10 mouse cellular contexts compared by ENCODE assay signal in genomic region chr11:34169464-34169894, GRCm38 (mm10). TPM values are rescaled to one million over a fixed set of nuclear protein-coding genes. Genes with fewer than 3 reads are reported as not detected.
DNase-seq lines count a peak whose midpoint lies in the region; ATAC-seq and TF ChIP-seq lines count a peak whose summit lies in the region.
"Had no signal": no experiment of that assay in that cellular context is flagged by ENCODE, and none has a peak within 500 bp of the region (broad histone marks: within the 10 kb centered on the region; RNA-seq: fewer than 3 reads in every experiment).

No protein-coding gene starts in this region.

- no peak for TF ChIP-seq EP300 in heart, postnatal 0 days (IDR thresholded peaks at IDR 0.05; ENCODE audit: low read depth)

- H3K27ac ChIP-seq in intestine, embryonic 14.5 days (ENCODE audit: low read depth), result 0 out of 2 replicates have a peak overlapping the region, but pooled peaks have one; percentile 34
- H3K27ac ChIP-seq in intestine, postnatal 0 days (ENCODE audit: low read depth, low read length), result no peak overlapping the region
- H3K27ac ChIP-seq in heart, postnatal 0 days (ENCODE audit: low read depth), result no peak overlapping the region
- H3K27ac ChIP-seq in limb, embryonic 12.5 days, result no peak overlapping the region
- H3K27ac ChIP-seq in midbrain, embryonic 11.5 days (ENCODE audit: low read depth, low read length), result no peak overlapping the region
- H3K27ac ChIP-seq: macrophage had no signal

- TF ChIP-seq CTCF in intestine, postnatal 0 days (IDR thresholded peaks at IDR 0.05; ENCODE audit: low read depth), result no peak
- no peak for TF ChIP-seq CTCF in heart, postnatal 0 days (IDR thresholded peaks at IDR 0.05; ENCODE audit: low read depth)

- no peaks in the 10 kb centered on the region for H3K27me3 ChIP-seq in intestine, embryonic 14.5 days (replicated peaks; ENCODE audit: control insufficient read depth, insufficient read depth, low read length)
- H3K27me3 ChIP-seq in intestine, postnatal 0 days (replicated peaks; ENCODE audit: control insufficient read depth, insufficient read depth, low read length), result no peaks in the 10 kb centered on the region
- H3K27me3 ChIP-seq in heart, postnatal 0 days (ENCODE audit: control insufficient read depth, insufficient read depth, low read length), result no peaks in the 10 kb centered on the region
- H3K27me3 ChIP-seq in limb, embryonic 12.5 days, result no peaks in the 10 kb centered on the region
- H3K27me3 ChIP-seq in midbrain, embryonic 11.5 days (ENCODE audit: control insufficient read depth, insufficient read depth, low read length), result no peaks in the 10 kb centered on the region

- H3K9ac ChIP-seq in intestine, embryonic 14.5 days (ENCODE audit: low read length), result no peak overlapping the region
- H3K9ac ChIP-seq in intestine, postnatal 0 days (ENCODE audit: low read depth, low read length), result no peak overlapping the region
- no peak overlapping the region for H3K9ac ChIP-seq in heart, postnatal 0 days (replicated peaks; ENCODE audit: low read depth, low read length)
- no peak overlapping the region for H3K9ac ChIP-seq in limb, embryonic 12.5 days (replicated peaks)
- H3K9ac ChIP-seq in midbrain, embryonic 11.5 days (ENCODE audit: low read length), result no peak overlapping the region

- 12% methylated on average over 5 of the region's 5 CpGs for WGBS in intestine, embryonic 14.5 days
- 31% methylated on average over 5 of the region's 5 CpGs for WGBS in intestine, postnatal 0 days
- WGBS in heart, postnatal 0 days, result 33% methylated on average over 5 of the region's 5 CpGs
- WGBS in limb, embryonic 12.5 days, result 24% methylated on average over 5 of the region's 5 CpGs
- 28% methylated on average over 5 of the region's 5 CpGs for WGBS in midbrain, embryonic 11.5 days

- H3K4me2 ChIP-seq in intestine, embryonic 14.5 days (ENCODE audit: low read length), result no peak overlapping the region
- H3K4me2 ChIP-seq in intestine, postnatal 0 days (replicated peaks; ENCODE audit: low read depth), result no peak overlapping the region
- no peak overlapping the region for H3K4me2 ChIP-seq in heart, postnatal 0 days (ENCODE audit: low read depth, low read length)
- H3K4me2 ChIP-seq in limb, embryonic 12.5 days, result no peak overlapping the region
- no peak overlapping the region for H3K4me2 ChIP-seq in midbrain, embryonic 11.5 days

- 0 out of 2 replicates have a peak, but pooled peaks have one; percentile 27 for ATAC-seq in intestine, embryonic 14.5 days (replicated peaks; ENCODE audit: low FRiP score, low TSS enrichment, low read depth)
- ATAC-seq in intestine, postnatal 0 days, result no peak
- peak; percentile 39; the same call in 1 of the 2 replicates for ATAC-seq in heart, postnatal 0 days (ENCODE audit: insufficient read depth, low read depth)
- ATAC-seq in limb, embryonic 12.5 days (ENCODE audit: insufficient number of reproducible peaks, insufficient read depth, low FRiP score, low TSS enrichment, low read depth), result peak; percentile 52
- no peak for ATAC-seq in midbrain, embryonic 11.5 days (ENCODE audit: low FRiP score)

- peaks cover 8% of the 10 kb centered on the region for H3K4me1 ChIP-seq in intestine, embryonic 14.5 days (replicated peaks; ENCODE audit: control insufficient read depth, insufficient read depth, low read length)
- no peaks in the 10 kb centered on the region for H3K4me1 ChIP-seq in intestine, postnatal 0 days (replicated peaks; ENCODE audit: control insufficient read depth, insufficient read depth, low read length)
- H3K4me1 ChIP-seq in heart, postnatal 0 days (ENCODE audit: control insufficient read depth, insufficient read depth), result peaks cover 5% of the 10 kb centered on the region; the same call in 1 of the 2 replicates
- H3K4me1 ChIP-seq in limb, embryonic 12.5 days (replicated peaks), result peaks cover 11% of the 10 kb centered on the region
- peaks cover 5% of the 10 kb centered on the region for H3K4me1 ChIP-seq in midbrain, embryonic 11.5 days (ENCODE audit: control insufficient read depth, insufficient read depth, low read length)

- no peak overlapping the region for H3K4me3 ChIP-seq in intestine, embryonic 14.5 days (ENCODE audit: low read depth, low read length)
- H3K4me3 ChIP-seq in intestine, postnatal 0 days (ENCODE audit: low read depth, low read length), result no peak overlapping the region
- no peak overlapping the region for H3K4me3 ChIP-seq in heart, postnatal 0 days (ENCODE audit: low read depth, low read length)
- H3K4me3 ChIP-seq in limb, embryonic 12.5 days (replicated peaks), result no peak overlapping the region
- H3K4me3 ChIP-seq in midbrain, embryonic 11.5 days (ENCODE audit: low read depth, low read length), result no peak overlapping the region

- no peaks in the 10 kb centered on the region for H3K9me3 ChIP-seq in intestine, embryonic 14.5 days (ENCODE audit: control insufficient read depth, low read length)
- H3K9me3 ChIP-seq in intestine, postnatal 0 days (ENCODE audit: control insufficient read depth), result no peaks in the 10 kb centered on the region
- H3K9me3 ChIP-seq in heart, postnatal 0 days (replicated peaks; ENCODE audit: control insufficient read depth, low read length), result no peaks in the 10 kb centered on the region
- H3K9me3 ChIP-seq in limb, embryonic 12.5 days, result no peaks in the 10 kb centered on the region
- H3K9me3 ChIP-seq in midbrain, embryonic 11.5 days (ENCODE audit: control insufficient read depth, low read length), result no peaks in the 10 kb centered on the region

- DNase-seq in intestine, embryonic 14.5 days (ENCODE audit: low spot score), result no peak
- no peak for DNase-seq in heart, postnatal 0 days (ENCODE audit: low spot score)
- peak; percentile 44 for DNase-seq in yolk sac, embryonic 10.5 days (ENCODE audit: low spot score)
- DNase-seq in right cerebral cortex, postnatal 36 days (ENCODE audit: low spot score in 2 of 2), result no peak
- DNase-seq in urinary bladder, postnatal 36 days (ENCODE audit: low spot score in 2 of 2), result no peak
- no peak for DNase-seq in midbrain, embryonic 11.5 days (ENCODE audit: low spot score, missing footprints)

- H3K36me3 ChIP-seq in intestine, embryonic 14.5 days (ENCODE audit: control insufficient read depth, insufficient read depth, low read length), result no peaks in the 10 kb centered on the region
- H3K36me3 ChIP-seq in intestine, postnatal 0 days (ENCODE audit: control insufficient read depth, insufficient read depth), result no peaks in the 10 kb centered on the region
- H3K36me3 ChIP-seq in heart, postnatal 0 days (replicated peaks; ENCODE audit: control insufficient read depth, insufficient read depth, low read length), result no peaks in the 10 kb centered on the region
- no peaks in the 10 kb centered on the region for H3K36me3 ChIP-seq in limb, embryonic 12.5 days
- H3K36me3 ChIP-seq in midbrain, embryonic 11.5 days (ENCODE audit: control insufficient read depth, insufficient read depth, low read length), result no peaks in the 10 kb centered on the region

RNA-seq across cellular contexts. Expression of gene Foxi1, which starts 38.4 kb away (rescaled TPM):
- not detected in 2 replicates for polyA plus RNA-seq in intestine, embryonic 14.5 days (2014; fragmentation: Nextera tagmentation; extraction: Ambion mirVana)
- polyA plus RNA-seq in intestine, postnatal 0 days (2015; fragmentation: Nextera tagmentation; extraction: Ambion mirVana), result not detected in 2 replicates
- not detected in 2 replicates for total RNA-seq in heart, postnatal 0 days (2014; rRNA removed; ENCODE audit: low replicate concordance)
- not detected in 2 replicates for polyA plus RNA-seq in heart, postnatal 0 days (2015; fragmentation: Nextera tagmentation; extraction: Ambion mirVana)
- not detected in 2 replicates for polyA plus RNA-seq in limb, embryonic 12.5 days (2016; fragmentation: Nextera tagmentation; extraction: Ambion mirVana)
- polyA plus RNA-seq in midbrain, embryonic 11.5 days (2014; fragmentation: Nextera tagmentation; extraction: Ambion mirVana), result not detected in 2 replicates
- total RNA-seq: gastrocnemius, postnatal 4 days had no signal
- polyA plus RNA-seq: macrophage had no signal

Comparison
In these comparisons a context has a peak if more than half of its experiments do, and no peak if none do; other contexts are left out.
1. ATAC-seq: peak in intestine, embryonic 14.5 days (single experiment), heart, postnatal 0 days (single experiment) and limb, embryonic 12.5 days (single experiment); none in intestine, postnatal 0 days (single experiment) and midbrain, embryonic 11.5 days (single experiment).